Mouse (Mus musculus) kidney, postnatal 0 days (tissue): ENCODE data around the gene Trappc3. TPM values are rescaled to one million over a fixed set of nuclear protein-coding genes. Genes with fewer than 3 reads are reported as not detected.

Source experiments
- ATAC-seq: fragments of 200-750 bp; cut with Nextera tagmentation; replicated peaks from 2 replicates; pipeline ENCODE4 v1.8.0; 2017; ENCODE audit warnings: low read depth, moderate number of reproducible peaks, moderate TSS enrichment, moderate library complexity; ENCODE audit not compliant: low FRiP score
- DNase-seq: peaks from one replicate; pipeline ENCODE4 v3.0.0-alpha.2; 2016; ENCODE audit warnings: low spot score
- H3K27ac ChIP-seq: fragments of 300-500 bp; sonication (generic); 2 replicates; pipeline ENCODE4 v1.5.1; 2014; ENCODE audit warnings: mild to moderate bottlenecking
- H3K27me3 ChIP-seq: fragments of 300-500 bp; sonication (generic); 2 replicates; pipeline ENCODE4 v1.6.1; 2014; ENCODE audit warnings: low read length, mixed read lengths; ENCODE audit not compliant: insufficient read depth
- H3K36me3 ChIP-seq: fragments of 300-500 bp; sonication (generic); 2 replicates; pipeline ENCODE4 v1.6.1; 2014; ENCODE audit warnings: low read length, mixed read lengths; ENCODE audit not compliant: insufficient read depth
- H3K4me1 ChIP-seq: fragments of 300-500 bp; sonication (generic); replicated peaks from 2 replicates; pipeline ENCODE4 v1.6.1; 2014; ENCODE audit warnings: antibody characterized with exemption, low read length, mixed read lengths; ENCODE audit not compliant: insufficient read depth
- H3K4me2 ChIP-seq: fragments of 300-500 bp; sonication (generic); 2 replicates; pipeline ENCODE4 v1.6.1; 2014; ENCODE audit warnings: mild to moderate bottlenecking, low read length, moderate library complexity, mixed read lengths
- H3K4me3 ChIP-seq: fragments of 300-500 bp; sonication (generic); replicated peaks from 2 replicates; pipeline ENCODE4 v1.5.1; 2014; ENCODE audit warnings: low read depth, low read length
- H3K9ac ChIP-seq: fragments of 300-500 bp; sonication (generic); 2 replicates; pipeline ENCODE4 v1.6.1; 2014; ENCODE audit warnings: low read depth, low read length
- H3K9me3 ChIP-seq: fragments of 300-500 bp; sonication (generic); replicated peaks from 2 replicates; pipeline ENCODE4 v1.6.1; 2016; ENCODE audit warnings: low read length, inconsistent platforms, mixed read lengths
- CTCF ChIP-seq: IDR thresholded peaks from 2 replicates; pipeline ENCODE4 v1.5.1; 2016; ENCODE audit warnings: antibody characterized with exemption, low read depth, mild to moderate bottlenecking, moderate library complexity
- WGBS: fragments of 180-500 bp; shearing (Covaris S2); extraction: QIAGEN DNeasy Blood & Tissue Kit; methylation state at CpG from one replicate; pipeline ENCODE4 v1.1.7; 2014; 5-methylcytosine and 5-hydroxymethylcytosine counted together
- polyA plus RNA-seq: library from polyadenylated mRNA; unstranded; fragments of >200 nt; fragmentation: Nextera tagmentation; extraction: Ambion mirVana; gene quantifications from 2 replicates; pipeline ENCODE4 v1.2.1, GENCODE M21; 2015

Trappc3 gene
- polyA plus RNA-seq, 1 experiment from 2014 or later: 115 TPM

- H3K9ac ChIP-seq: 0 out of 2 replicates have a peak overlapping the region, but pooled peaks have one; percentile 31
- H3K36me3 ChIP-seq: no peaks in the 10 kb centered on the region
- peak overlapping the region; percentile 45 for H3K4me2 ChIP-seq
- no peaks in the 10 kb centered on the region for H3K9me3 ChIP-seq
- peak overlapping the region; percentile 95 for H3K27ac ChIP-seq
- WGBS: 3% methylated on average over 15 of the region's 15 CpGs
- no peak for ATAC-seq
- peak; percentile 19; the same call in 1 of the 2 replicates for TF ChIP-seq CTCF
- H3K27me3 ChIP-seq: no peaks in the 10 kb centered on the region
- peak; percentile 95 for DNase-seq
- peaks cover 40% of the 10 kb centered on the region for H3K4me1 ChIP-seq
- H3K4me3 ChIP-seq: no peak overlapping the region; the same call in 1 of the 2 replicates
These were observed 2.5 kb upstream of the Trappc3 start for GRCm38 (mm10) chr4:126259523-126260160.

- H3K36me3 ChIP-seq: no peaks in the 10 kb centered on the region
- DNase-seq: peak; percentile 91
- no peak overlapping the region for H3K4me3 ChIP-seq
- peak overlapping the region; percentile 45 for H3K4me2 ChIP-seq
- no peaks in the 10 kb centered on the region for H3K9me3 ChIP-seq
- no peaks in the 10 kb centered on the region for H3K27me3 ChIP-seq
- WGBS: 4% methylated on average over 10 of the region's 10 CpGs
- TF ChIP-seq CTCF: no peak
- peak overlapping the region; percentile 95 for H3K27ac ChIP-seq
- H3K4me1 ChIP-seq: peaks cover 36% of the 10 kb centered on the region
- ATAC-seq: peak; percentile 48; the same call in 1 of the 2 replicates
- H3K9ac ChIP-seq: 0 out of 2 replicates have a peak overlapping the region, but pooled peaks have one; percentile 15
These were observed 1.5 kb upstream of the Trappc3 start for GRCm38 (mm10) chr4:126260520-126261201.

- peak overlapping the region; percentile 45; the same call in 1 of the 2 replicates for H3K4me2 ChIP-seq
- no peaks in the 10 kb centered on the region for H3K36me3 ChIP-seq
- no peak for ATAC-seq
- H3K9me3 ChIP-seq: no peaks in the 10 kb centered on the region
- DNase-seq: no peak
- H3K9ac ChIP-seq: no peak overlapping the region
- H3K4me1 ChIP-seq: peaks cover 36% of the 10 kb centered on the region
- no peak overlapping the region for H3K4me3 ChIP-seq
- peak overlapping the region; percentile 95 for H3K27ac ChIP-seq
- WGBS: 67% methylated on average over 6 of the region's 6 CpGs
- no peak for TF ChIP-seq CTCF
- no peaks in the 10 kb centered on the region for H3K27me3 ChIP-seq
These were observed 859 bp upstream of the Trappc3 start for GRCm38 (mm10) chr4:126261266-126261665.

- Histone ChIP-seq H3K4me2 (no peak overlapping the region), H3K4me3 (no peak overlapping the region), H3K4me1 (peaks cover 36% of the 10 kb centered on the region), H3K9ac (no peak overlapping the region), H3K9me3 (no peaks in the 10 kb centered on the region), H3K36me3 (no peaks in the 10 kb centered on the region), H3K27ac (peak overlapping the region; percentile 95; the same call in 1 of the 2 replicates), H3K27me3 (no peaks in the 10 kb centered on the region)
- DNase-seq (no peak), ATAC-seq (no peak)
- 42% methylated on average over 7 of the region's 7 CpGs for WGBS
- no peak for TF ChIP-seq CTCF
These were observed 450 bp upstream of the Trappc3 start for GRCm38 (mm10) chr4:126261675-126262074.

GRCm38 (mm10) chr4:126269292-126269691 is 7.2 kb downstream of the Trappc3 start:
- Histone ChIP-seq H3K4me3 (no peak overlapping the region), H3K4me1 (no peaks in the 10 kb centered on the region), H3K27ac (no peak overlapping the region), H3K27me3 (no peaks in the 10 kb centered on the region), H3K4me2 (no peak overlapping the region), H3K36me3 (peaks cover 9% of the 10 kb centered on the region; the same call in 1 of the 2 replicates), H3K9me3 (no peaks in the 10 kb centered on the region), H3K9ac (no peak overlapping the region)
- WGBS: 76% methylated on average over 3 of the region's 3 CpGs
- DNase-seq (no peak), ATAC-seq (no peak)
- no peak for TF ChIP-seq CTCF

- no peaks in the 10 kb centered on the region for H3K27me3 ChIP-seq
- H3K27ac ChIP-seq: no peak overlapping the region
- peaks cover 9% of the 10 kb centered on the region; the same call in 1 of the 2 replicates for H3K36me3 ChIP-seq
- no peaks in the 10 kb centered on the region for H3K9me3 ChIP-seq
- TF ChIP-seq CTCF: no peak
- WGBS: 88% methylated on average over 13 of the region's 13 CpGs
- H3K4me1 ChIP-seq: no peaks in the 10 kb centered on the region; the same call in 1 of the 2 replicates
- H3K4me3 ChIP-seq: no peak overlapping the region
- H3K9ac ChIP-seq: no peak overlapping the region
- DNase-seq: no peak
- no peak for ATAC-seq
- no peak overlapping the region for H3K4me2 ChIP-seq
These were observed 11.6 kb downstream of the Trappc3 start for GRCm38 (mm10) chr4:126273753-126274152.
